Mouse (Mus musculus) telencephalon, adult 2 months (tissue): ENCODE measurements around the gene Pam.

Source experiments
- DNase-seq: peaks from one replicate; pipeline ENCODE4 v3.0.0-alpha.2; 2011; ENCODE audit warnings: low read depth, low spot score

The Pam gene

GRCm38 (mm10) chr1:97834354-97834822 is 261.1 kb downstream of the Pam start:
- DNase-seq, result no peak

GRCm38 (mm10) chr1:97833466-97834353 is 261.7 kb downstream of the Pam start:
- DNase-seq, result peak; percentile 38

- peak; percentile 50 for DNase-seq
These were observed 267.4 kb downstream of the Pam start for GRCm38 (mm10) chr1:97828087-97828486.

DNA sequence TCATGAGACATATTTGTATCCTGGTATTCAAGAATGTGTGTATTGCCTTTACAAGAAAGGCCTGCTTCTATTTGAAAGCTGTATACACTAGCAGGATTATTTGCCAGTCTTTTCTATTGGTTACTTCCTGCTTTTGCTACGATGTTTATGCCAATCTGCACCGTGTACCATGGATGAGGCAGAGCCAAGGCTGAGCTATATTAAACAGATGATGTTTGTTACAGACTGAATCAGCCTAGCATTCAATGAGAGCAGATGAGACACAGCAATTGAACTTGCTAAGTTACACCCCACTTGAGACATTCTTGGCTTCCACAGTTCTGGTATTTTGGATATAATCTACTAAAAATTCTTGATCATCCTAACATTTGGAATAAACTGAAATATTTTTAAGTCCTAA is 267.9 kb downstream of the Pam start:
- DNase-seq, result peak; percentile 67

DNA sequence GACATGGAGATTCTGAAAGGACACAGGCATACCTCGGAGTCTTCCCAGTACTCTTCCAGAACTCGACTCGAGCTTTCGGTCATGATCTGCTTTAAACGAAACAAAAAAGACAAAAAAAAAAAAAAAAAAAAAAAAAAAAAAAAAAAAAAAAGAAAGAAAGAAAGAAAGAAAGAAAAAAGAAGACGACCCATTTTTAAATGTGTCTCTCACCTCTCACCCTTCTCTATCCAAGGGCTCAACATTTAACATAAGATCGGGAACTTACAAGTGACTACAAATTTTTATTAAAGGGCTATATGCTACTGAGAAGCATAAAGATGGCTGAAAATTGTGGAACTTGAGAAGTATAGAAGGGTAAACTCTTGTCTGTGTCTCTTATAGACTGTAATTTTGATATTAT is 272.5 kb downstream of the Pam start:
- no peak for DNase-seq

GRCm38 (mm10) chr1:97822203-97822602 is 273.2 kb downstream of the Pam start:
- no peak for DNase-seq

GRCm38 (mm10) chr1:97821282-97821681 is 274.2 kb downstream of the Pam start:
- DNase-seq, result no peak

GRCm38 (mm10) chr1:97809255-97809912 is 286.1 kb downstream of the Pam start:
- DNase-seq, result peak; percentile 44

GRCm38 (mm10) chr1:97804520-97804919 is 290.9 kb downstream of the Pam start:
- DNase-seq, result no peak

DNA sequence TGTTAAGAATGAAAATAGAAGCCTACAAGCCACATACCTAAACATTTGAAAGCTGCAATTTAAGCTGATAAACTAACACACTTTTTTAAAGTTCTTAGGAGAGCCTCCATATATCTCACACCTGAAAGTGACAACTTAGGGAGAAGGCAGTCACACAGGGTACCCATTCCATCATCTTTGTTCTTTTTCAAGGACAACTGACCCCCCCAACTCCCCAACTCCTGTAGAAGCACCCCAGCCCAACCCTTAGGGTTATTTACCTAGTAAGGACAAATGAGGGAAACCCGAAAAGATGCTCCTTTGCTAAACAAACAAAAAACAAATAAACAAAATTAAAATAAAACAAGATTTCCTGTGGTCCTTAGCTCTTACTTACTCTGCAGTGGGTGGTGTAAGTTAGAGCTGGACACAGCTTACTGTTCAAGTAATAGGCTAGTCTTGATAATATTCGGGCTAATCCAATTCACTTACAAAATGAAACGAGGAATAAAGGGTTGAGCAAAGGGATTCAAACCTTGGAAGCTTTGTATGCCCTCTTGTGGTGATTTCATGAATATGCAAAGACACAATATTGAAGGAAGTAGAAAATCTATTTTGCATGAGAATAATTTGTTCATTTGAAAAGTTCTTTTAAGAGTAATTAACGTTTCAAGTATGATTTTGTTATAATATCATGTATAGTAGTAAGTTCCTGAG is 293.1 kb downstream of the Pam start:
- DNase-seq, result no peak

DNA sequence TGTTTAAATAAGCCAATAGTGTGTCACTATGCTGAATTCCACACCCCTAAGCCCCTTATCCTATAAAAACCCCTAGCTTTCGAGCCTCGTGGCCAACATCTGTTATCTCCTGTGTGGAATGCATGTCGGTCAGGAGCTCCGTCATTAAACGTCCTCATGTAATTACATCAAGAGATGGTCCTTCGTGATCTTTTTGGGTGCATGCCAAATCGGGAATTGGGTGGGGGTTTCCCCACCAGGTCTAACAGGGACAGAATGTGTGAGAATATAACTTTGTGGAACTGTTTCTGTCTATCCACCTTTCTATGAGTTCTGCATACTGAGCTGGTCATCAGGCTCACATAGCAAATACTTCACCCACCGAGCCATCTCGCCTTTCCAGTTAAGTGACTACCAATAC is 299.5 kb downstream of the Pam start:
- no peak for DNase-seq

- DNase-seq, result no peak
These were observed 301.3 kb downstream of the Pam start for GRCm38 (mm10) chr1:97794110-97794509.

DNA sequence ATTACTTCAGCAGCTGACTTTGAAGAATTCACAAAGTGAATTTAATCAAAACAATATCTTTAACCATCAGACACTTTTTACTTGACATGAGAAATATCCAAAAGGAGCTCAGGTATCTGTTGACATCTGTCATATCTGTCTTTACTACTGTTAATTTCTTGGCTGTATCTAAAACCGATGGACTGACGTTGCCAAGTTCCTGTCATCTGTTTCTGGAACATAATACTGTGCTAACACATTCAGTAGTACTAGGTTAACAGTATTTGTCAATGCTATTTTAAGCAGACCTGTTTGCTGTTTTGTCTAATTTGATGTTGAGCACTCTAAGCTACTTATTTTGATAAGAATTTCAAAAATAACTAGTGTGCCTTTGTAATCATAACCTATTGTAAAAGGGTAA is 307.0 kb downstream of the Pam start:
- DNase-seq, result no peak

- no peak for DNase-seq
These were observed 307.8 kb downstream of the Pam start for GRCm38 (mm10) chr1:97787674-97788073.

DNA sequence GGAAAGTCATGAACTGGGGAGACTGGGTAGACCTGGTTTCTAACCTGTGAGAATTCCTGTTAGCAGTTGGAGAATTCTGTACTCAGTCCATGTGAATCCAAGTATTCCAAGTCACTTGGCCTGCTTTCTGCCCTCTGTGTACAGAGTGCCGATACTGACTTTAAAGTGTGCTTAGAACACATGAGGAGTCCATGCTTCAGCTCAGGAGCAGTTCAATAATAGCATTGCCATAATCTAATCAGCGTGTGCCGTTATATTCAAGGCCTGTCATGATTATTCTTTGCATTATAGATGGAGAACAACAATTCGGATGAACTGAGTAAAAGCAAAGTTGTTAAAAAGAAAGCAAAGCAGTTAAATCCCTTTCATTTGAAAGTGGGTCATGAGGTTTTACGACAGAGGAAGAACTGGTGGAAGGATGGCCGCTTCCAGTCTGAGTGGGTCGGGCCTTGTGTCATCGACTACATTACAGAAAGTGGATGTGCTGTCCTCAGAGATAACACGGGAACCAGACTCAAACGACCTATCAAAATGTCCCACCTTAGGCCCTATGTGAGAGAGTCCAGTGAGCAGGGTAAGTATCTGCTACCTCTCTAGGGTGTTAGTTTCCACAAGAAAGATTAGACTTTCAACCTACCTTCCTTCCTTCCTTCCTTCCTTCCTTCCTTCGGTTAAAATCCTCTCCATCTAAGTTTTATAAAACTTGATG is 309.6 kb downstream of the Pam start:
- DNase-seq, result no peak

- no peak for DNase-seq
These were observed 310.5 kb downstream of the Pam start for GRCm38 (mm10) chr1:97784928-97785327.

DNA sequence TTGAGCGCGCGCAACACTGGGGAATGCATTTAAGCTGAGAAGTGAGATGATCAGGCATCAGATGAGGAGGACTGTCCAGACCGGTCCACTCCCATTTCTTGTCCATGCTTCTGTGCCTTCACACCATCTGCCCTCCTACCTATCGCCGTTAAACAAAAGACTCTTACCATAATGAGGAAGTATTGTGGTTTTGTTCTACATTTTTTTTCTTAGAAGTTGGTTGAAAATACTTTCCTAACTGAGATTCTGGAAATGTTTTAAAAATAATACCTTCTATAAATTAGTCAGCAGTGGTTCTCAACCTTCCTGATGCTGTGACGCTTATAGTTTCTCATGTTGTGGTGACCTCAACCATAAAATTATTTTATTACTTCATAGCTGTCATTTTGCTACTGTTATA is 313.8 kb downstream of the Pam start:
- no peak for DNase-seq

DNA sequence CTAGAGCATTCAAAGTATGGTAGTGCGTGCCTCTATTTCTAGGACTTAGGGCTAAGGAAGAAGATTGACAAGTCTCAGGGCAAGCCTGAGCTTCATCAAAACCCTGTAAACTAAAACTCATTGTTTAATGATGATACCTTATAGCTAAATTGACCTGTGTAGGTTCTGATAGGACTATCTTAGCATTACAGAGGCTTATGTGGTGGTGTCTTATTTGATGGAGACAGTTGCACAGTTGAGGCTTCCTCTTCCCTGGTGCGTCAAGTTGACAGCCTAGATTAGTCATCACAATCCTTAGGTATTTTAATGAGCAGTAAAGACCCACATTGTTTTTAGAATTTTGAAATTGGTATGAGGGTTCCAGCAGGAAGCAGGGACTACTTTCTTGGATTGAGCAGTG is 321.5 kb downstream of the Pam start:
- no peak for DNase-seq

DNA sequence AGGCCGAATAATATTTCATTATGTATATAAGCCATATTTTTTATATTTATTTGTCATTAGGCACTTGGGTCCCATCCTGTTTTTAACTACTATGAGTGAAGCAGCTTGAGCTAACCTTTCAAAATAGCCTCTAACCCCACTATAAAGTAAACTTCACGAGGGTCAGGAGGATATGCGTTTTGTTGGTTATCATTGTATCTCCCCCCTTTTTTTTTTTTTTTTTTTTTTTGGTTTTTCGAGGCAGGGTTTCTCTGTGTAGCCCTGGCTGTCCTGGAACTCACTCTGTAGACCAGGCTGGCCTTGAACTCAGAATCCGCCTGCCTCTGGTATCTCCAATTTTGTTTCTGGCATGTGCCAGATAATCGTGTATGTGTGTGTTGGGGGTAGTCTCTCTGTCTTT is 322.1 kb downstream of the Pam start:
- no peak for DNase-seq

GRCm38 (mm10) chr1:97771727-97772126 is 323.7 kb downstream of the Pam start:
- DNase-seq, result no peak

DNA sequence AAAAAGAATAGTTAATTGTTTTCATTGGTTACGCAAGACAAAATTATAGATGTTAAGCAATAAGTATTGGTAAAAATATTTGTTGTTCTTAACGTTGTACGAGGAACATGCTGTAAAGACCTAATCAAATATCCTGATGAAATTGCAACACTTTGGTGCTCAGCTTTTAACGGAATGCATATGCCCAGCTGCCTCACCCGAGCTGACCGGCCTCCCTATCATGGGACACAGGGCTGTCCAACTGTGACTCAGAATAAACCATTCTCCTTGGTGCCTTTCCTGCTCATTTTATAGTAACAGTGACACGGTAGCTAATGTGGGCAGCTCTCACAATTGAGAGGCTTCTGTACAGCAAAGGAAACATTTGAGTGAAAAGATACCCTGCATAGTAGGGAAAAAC is 324.3 kb downstream of the Pam start:
- DNase-seq, result no peak
